Mouse (Mus musculus): Measurements from ENCODE around the gene Fam78a. TPM values are rescaled to one million over a fixed set of nuclear protein-coding genes. Genes with fewer than 3 reads are reported as not detected.
A peak's percentile ranks its signal among the peaks of the same experiment; 100 is the strongest.

Gene Fam78a
- total and polyA plus RNA-seq, 3 experiments: 16.0 to 17.4 TPM; not detected in 1

DNA sequence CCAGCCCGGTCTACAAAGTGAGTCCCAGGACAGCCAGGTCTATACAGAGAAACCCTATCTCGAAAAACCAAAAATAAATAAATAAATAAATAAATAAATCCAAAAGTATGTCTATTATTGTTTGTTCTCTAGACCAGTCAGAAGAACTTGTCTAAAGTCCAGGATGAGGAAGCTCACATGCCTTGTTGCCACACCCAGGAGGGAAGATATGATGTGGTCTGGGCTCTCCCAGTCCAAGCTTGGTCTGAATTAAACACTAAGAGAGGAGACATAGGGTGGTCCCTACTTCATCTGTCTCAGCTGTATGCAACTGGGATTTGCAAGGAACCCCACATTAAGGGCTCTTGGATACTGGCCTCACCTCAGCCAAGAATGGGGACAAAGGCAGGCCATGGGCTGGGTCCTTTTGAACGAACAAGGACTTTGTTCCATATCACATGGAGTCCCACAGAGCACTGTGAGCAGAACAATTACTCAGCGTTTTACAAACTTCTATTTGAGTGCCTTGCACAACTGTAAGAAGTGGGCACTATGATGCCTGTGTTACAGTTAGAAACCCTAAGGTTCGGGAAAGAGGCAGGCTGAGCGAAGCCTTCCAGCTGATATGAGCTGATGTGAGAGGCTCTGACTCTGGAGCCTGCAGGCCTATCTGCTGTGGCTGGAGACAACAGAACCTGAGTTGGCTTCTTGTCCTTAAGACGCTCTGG is 9.5 kb upstream of the Fam78a start:
- peaks cover 2 to 26% of the 10 kb centered on the region in 2 experiments for H3K4me1 ChIP-seq (ENCODE audit: control insufficient read depth in 1 of 2, insufficient read depth in 2 of 2, low read length in 2 of 2)
- DNase-seq (ENCODE audit: low read depth, low spot score): peak; percentile 67
- no peaks in the 10 kb centered on the region for H3K9me3 ChIP-seq (replicated peaks; ENCODE audit: insufficient read depth, low read length)
- H3K27ac ChIP-seq (ENCODE audit: control insufficient read depth, low read depth, low read length): peak overlapping the region; percentile 37
- H3K27me3 ChIP-seq (ENCODE audit: control insufficient read depth in 1 of 2, insufficient read depth in 2 of 2, low read length in 2 of 2): no peaks in the 10 kb centered on the region
- H3K79me2 ChIP-seq (ENCODE audit: control insufficient read depth, insufficient read depth, low read length, poor library complexity): peaks cover 5% of the 10 kb centered on the region; the same call in 1 of the 2 replicates
- peak overlapping the region; percentile 4; the same call in 1 of the 2 replicates for H3K9ac ChIP-seq (ENCODE audit: control insufficient read depth, low read depth, low read length, poor library complexity, severe bottlenecking)
- peaks cover 0 to 17% of the 10 kb centered on the region in 2 experiments; a peak in 2 of 4 replicates for H3K36me3 ChIP-seq (ENCODE audit: control insufficient read depth in 1 of 2, insufficient read depth in 2 of 2, low read length in 2 of 2)
- no peak overlapping the region for H3K4me3 ChIP-seq (ENCODE audit: control insufficient read depth in 1 of 2, insufficient read depth in 1 of 2, low read depth in 2 of 2, low read length in 2 of 2)
- peak; percentile 35; the same call in 1 of the 2 replicates for TF ChIP-seq HCFC1 (IDR thresholded peaks at IDR 0.05; ENCODE audit: low read depth, low read length)
- 0 out of 2 replicates have a peak, but pooled peaks have one; percentile 14 for TF ChIP-seq USF1 (IDR thresholded peaks at IDR 0.05; ENCODE audit: low read depth, low read length)
- no peak for TF ChIP-seq JUND (IDR thresholded peaks at IDR 0.05; ENCODE audit: low read depth, low read length)
- TF ChIP-seq POLR2AphosphoS2 (IDR thresholded peaks at IDR 0.05; ENCODE audit: low read length): no peak
- TF ChIP-seq ZC3H11A (IDR thresholded peaks at IDR 0.05; ENCODE audit: low read depth, low read length): no peak
- TF ChIP-seq POLR2AphosphoS5 (IDR thresholded peaks at IDR 0.05; ENCODE audit: borderline replicate concordance, low read depth, low read length): no peak
- TF ChIP-seq TBP (IDR thresholded peaks at IDR 0.05; ENCODE audit: low read depth, low read length): 0 out of 2 replicates have a peak, but pooled peaks have one; percentile 22
- TF ChIP-seq MYB (IDR thresholded peaks at IDR 0.05; ENCODE audit: low read depth, low read length): no peak
- TF ChIP-seq EP300 (IDR thresholded peaks at IDR 0.05; ENCODE audit: low read depth in 1 of 2, low read length in 2 of 2): 0 out of 4 replicates have a peak, but pooled peaks of 1 of the 2 experiments have one; percentile 42
- TF ChIP-seq MYC (IDR thresholded peaks at IDR 0.05; ENCODE audit: low read depth, low read length): 0 out of 2 replicates have a peak, but pooled peaks have one; percentile 25
- TF ChIP-seq MXI1 (IDR thresholded peaks at IDR 0.05; ENCODE audit: low read depth, low read length): 0 out of 2 replicates have a peak, but pooled peaks have one; percentile 34
- no peak for TF ChIP-seq ELF1 (IDR thresholded peaks at IDR 0.05; ENCODE audit: low read depth, low read length)
- TF ChIP-seq MAX (IDR thresholded peaks at IDR 0.05; ENCODE audit: low read length): no peak
- no peak for TF ChIP-seq MAFK (IDR thresholded peaks at IDR 0.05; ENCODE audit: borderline replicate concordance, low read depth, low read length)
- TF ChIP-seq USF2 (IDR thresholded peaks at IDR 0.05; ENCODE audit: borderline replicate concordance in 1 of 2, insufficient read depth in 1 of 2, low read depth in 1 of 2, low read length in 2 of 2): no peak

DNA sequence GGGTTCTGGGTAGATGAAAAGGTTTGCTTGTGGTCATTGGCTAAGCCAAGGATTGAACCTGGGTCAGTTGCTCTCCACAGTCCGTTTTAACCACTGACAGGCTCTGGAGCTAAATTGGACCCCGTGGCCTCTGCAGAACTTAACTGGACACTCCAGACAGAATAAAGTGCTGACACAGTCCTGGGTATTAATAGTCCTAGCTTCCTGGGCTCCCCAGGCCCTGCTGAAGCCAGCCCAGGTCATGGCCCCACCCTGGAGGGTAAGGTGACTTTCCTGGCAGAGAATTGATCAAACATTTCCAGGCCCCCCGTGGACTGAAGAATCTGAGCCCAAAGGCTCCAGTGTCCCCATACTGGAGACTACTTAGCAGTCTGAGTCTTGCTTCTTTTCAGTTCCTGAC is 7.3 kb upstream of the Fam78a start:
- no peaks in the 10 kb centered on the region for H3K27me3 ChIP-seq (ENCODE audit: control insufficient read depth in 1 of 2, insufficient read depth in 2 of 2, low read length in 2 of 2)
- no peak for TF ChIP-seq MAZ (IDR thresholded peaks at IDR 0.05; ENCODE audit: low read depth, low read length)
- no peak for TF ChIP-seq SIN3A (IDR thresholded peaks at IDR 0.05; ENCODE audit: low read length)
- no peak for TF ChIP-seq BHLHE40 (IDR thresholded peaks at IDR 0.05; ENCODE audit: borderline replicate concordance, low read depth, low read length)
- TF ChIP-seq ETS1 (IDR thresholded peaks at IDR 0.05; ENCODE audit: low read depth, low read length): no peak
- TF ChIP-seq MEF2A (IDR thresholded peaks at IDR 0.05; ENCODE audit: extremely low read depth, insufficient replicate concordance, low read depth, low read length, poor library complexity, severe bottlenecking): no peak
- no peak for TF ChIP-seq ZC3H11A (IDR thresholded peaks at IDR 0.05; ENCODE audit: low read depth, low read length)
- TF ChIP-seq CHD2 (IDR thresholded peaks at IDR 0.05; ENCODE audit: low read length): no peak
- no peak for TF ChIP-seq MAX (IDR thresholded peaks at IDR 0.05; ENCODE audit: low read length)
- no peak for TF ChIP-seq TAL1 (IDR thresholded peaks at IDR 0.05; ENCODE audit: low read length)
- TF ChIP-seq GABPA (IDR thresholded peaks at IDR 0.05; ENCODE audit: low read depth, low read length): no peak
- no peak for TF ChIP-seq RCOR1 (IDR thresholded peaks at IDR 0.05; ENCODE audit: low read depth, low read length)
- TF ChIP-seq KAT2A (conservative IDR thresholded peaks at IDR 0.05; ENCODE audit: low read depth, low read length): no peak
- no peak for TF ChIP-seq MYC (IDR thresholded peaks at IDR 0.05; ENCODE audit: low read depth, low read length)
- TF ChIP-seq NRF1 (IDR thresholded peaks at IDR 0.05; ENCODE audit: insufficient read depth, low read depth, low read length, poor library complexity, severe bottlenecking): no peak
- TF ChIP-seq POLR2AphosphoS5 (IDR thresholded peaks at IDR 0.05; ENCODE audit: borderline replicate concordance, low read depth, low read length): no peak
- TF ChIP-seq SMC3 (IDR thresholded peaks at IDR 0.05; ENCODE audit: low read depth, low read length): no peak
- peaks cover 0 to 17% of the 10 kb centered on the region in 2 experiments; a peak in 2 of 4 replicates for H3K36me3 ChIP-seq (ENCODE audit: control insufficient read depth in 1 of 2, insufficient read depth in 2 of 2, low read length in 2 of 2)
- H3K4me3 ChIP-seq (ENCODE audit: control insufficient read depth in 1 of 2, insufficient read depth in 1 of 2, low read depth in 2 of 2, low read length in 2 of 2): no peak overlapping the region
- no peak overlapping the region for H3K9ac ChIP-seq (ENCODE audit: control insufficient read depth, low read depth, low read length, poor library complexity, severe bottlenecking)
- H3K27ac ChIP-seq (ENCODE audit: control insufficient read depth, low read depth, low read length): no peak overlapping the region
- peaks cover 5% of the 10 kb centered on the region; the same call in 1 of the 2 replicates for H3K79me2 ChIP-seq (ENCODE audit: control insufficient read depth, insufficient read depth, low read length, poor library complexity)
- H3K9me3 ChIP-seq (replicated peaks; ENCODE audit: insufficient read depth, low read length): no peaks in the 10 kb centered on the region
- DNase-seq (ENCODE audit: low read depth, low spot score): no peak
- H3K4me1 ChIP-seq (ENCODE audit: control insufficient read depth in 1 of 2, insufficient read depth in 2 of 2, low read length in 2 of 2): peaks cover 2 to 26% of the 10 kb centered on the region in 2 experiments

Data from MEL (cell line).